Mouse (Mus musculus): Measurements from ENCODE around the gene Ibsp.

GRCm38 (mm10) chr5:104325029-104325428, 26.1 kb downstream of the Ibsp start, which contains the start of gene Mepe:
- TF ChIP-seq CTCF (IDR thresholded peaks at IDR 0.05; ENCODE audit: insufficient read depth, low read length) (no peak), POLR2A (IDR thresholded peaks at IDR 0.05; ENCODE audit: borderline replicate concordance, extremely low read depth, low read depth, low read length) (no peak)

Data from lung, adult 2 months (tissue).